Mouse (Mus musculus) adipocyte (in vitro differentiated cells): ENCODE measurements around the gene H2afv.
"Not testable (repeated sequence)": the region's sequence is repeated elsewhere in the genome, so short reads cannot be mapped to it uniquely, and the experiment has no call there.

Experiments used
- DNase-seq: peaks from one replicate; pipeline ENCODE4 v3.0.0-alpha.2; 2016; ENCODE audit warnings: low spot score

The H2afv gene

GRCm38 (mm10) chr11:6414751-6415550 lies 29.3 kb downstream of the H2afv start, which contains the start of gene Ppia:
Gene Ppia (plus strand): TSS chr11:6415443.
- peak; percentile 45 for DNase-seq

DNA sequence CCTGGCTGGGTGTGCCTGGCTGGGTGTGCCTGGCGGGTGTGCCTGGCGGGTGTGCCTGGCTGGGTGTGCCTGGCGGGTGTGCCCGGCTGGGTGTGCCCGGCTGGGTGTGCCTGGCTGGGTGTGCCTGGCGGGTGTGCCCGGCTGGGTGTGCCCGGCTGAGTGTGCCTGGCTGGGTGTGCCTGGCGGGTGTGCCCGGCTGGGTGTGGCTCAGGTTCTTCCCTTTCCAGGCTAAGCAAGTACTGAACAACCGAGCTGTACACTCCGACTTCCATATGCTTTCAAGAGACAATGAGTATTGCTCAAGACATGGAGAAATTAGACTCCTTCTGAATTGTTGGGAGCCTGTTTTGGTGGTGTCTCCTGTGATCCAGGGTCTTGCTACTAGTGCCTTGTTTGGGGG lies 31.0 kb downstream of the H2afv start:
- DNase-seq, result no peak

- DNase-seq, result peak; percentile 83
Observed at GRCm38 (mm10) chr11:6411684-6412083, 32.6 kb downstream of the H2afv start.

DNA sequence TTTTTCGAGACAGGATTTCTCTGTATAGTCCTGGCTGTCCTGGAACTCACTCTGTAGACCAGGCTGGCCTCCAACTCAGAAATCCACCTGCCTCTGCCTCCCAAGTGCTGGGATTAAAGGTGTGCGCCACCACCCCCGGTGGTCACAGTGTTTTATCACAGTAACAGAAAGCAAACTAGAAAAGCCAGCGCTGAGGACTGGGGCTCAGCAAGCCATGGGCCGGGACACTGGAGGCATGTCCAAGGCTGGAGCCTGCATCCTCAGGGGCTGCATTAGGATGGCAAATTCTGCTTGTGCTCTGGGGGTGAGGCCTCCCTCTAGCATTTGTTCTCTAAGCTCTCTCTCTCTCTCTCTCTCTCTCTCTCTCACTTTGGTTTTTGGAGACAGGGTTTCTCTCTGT lies 33.5 kb downstream of the H2afv start:
- not testable (repeated sequence) for DNase-seq

DNA sequence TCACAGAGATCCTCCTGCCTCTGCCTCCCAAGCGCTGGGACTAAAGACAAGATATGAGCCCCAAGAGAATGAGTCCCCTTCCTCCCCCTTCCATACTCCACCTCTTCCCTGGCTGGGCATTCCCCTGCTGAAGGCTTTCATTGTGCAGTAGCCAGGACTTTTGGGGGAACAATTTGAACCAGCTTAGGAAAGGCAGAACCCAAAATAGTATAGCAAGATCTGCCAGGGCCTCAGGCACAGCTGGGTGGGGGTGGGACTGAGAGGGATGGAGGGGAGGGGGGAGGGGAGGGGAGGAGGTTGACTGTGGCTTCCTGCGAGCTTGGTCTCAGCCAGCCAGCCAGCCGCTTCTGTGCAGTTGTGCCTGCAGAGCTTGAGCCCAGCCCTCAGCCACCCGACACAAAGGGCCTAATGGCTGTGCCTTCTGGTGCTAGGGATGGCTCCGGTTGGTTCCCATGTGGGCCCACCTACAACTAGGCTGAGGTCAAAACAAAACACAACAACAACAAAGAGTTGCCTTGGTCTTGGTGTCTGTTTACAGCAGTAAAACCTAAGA lies 34.1 kb downstream of the H2afv start:
- DNase-seq, result no peak

DNA sequence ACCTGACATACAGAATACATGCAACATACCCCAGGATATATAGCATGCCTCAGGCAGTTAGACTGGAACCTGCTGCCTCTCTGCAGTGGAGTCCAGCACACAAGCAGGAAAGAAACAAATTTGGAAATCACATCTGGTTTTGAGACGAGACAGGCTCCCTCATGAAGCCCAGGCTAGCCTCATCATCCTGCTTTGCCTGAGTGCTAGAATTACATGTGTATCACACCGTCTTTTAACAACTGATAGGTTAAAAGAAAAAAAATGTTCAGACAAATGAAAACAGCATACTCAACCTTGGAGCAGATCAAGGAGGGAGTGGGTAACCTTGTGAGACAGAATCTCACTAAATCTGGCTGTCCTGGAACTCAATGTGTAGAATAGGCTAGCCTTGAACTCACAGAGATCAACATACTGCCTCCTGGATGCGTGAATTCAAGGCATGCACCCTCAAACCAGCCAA lies 37.1 kb downstream of the H2afv start:
- DNase-seq, result no peak

- DNase-seq, result peak; percentile 37
Observed at GRCm38 (mm10) chr11:6406251-6407161, 37.7 kb downstream of the H2afv start.

- no peak for DNase-seq
Observed at GRCm38 (mm10) chr11:6405591-6406081, 38.6 kb downstream of the H2afv start.

GRCm38 (mm10) chr11:6404699-6405566 lies 39.3 kb downstream of the H2afv start:
- DNase-seq, result peak; percentile 44

GRCm38 (mm10) chr11:6403830-6404405 lies 40.3 kb downstream of the H2afv start:
- DNase-seq, result no peak

DNA sequence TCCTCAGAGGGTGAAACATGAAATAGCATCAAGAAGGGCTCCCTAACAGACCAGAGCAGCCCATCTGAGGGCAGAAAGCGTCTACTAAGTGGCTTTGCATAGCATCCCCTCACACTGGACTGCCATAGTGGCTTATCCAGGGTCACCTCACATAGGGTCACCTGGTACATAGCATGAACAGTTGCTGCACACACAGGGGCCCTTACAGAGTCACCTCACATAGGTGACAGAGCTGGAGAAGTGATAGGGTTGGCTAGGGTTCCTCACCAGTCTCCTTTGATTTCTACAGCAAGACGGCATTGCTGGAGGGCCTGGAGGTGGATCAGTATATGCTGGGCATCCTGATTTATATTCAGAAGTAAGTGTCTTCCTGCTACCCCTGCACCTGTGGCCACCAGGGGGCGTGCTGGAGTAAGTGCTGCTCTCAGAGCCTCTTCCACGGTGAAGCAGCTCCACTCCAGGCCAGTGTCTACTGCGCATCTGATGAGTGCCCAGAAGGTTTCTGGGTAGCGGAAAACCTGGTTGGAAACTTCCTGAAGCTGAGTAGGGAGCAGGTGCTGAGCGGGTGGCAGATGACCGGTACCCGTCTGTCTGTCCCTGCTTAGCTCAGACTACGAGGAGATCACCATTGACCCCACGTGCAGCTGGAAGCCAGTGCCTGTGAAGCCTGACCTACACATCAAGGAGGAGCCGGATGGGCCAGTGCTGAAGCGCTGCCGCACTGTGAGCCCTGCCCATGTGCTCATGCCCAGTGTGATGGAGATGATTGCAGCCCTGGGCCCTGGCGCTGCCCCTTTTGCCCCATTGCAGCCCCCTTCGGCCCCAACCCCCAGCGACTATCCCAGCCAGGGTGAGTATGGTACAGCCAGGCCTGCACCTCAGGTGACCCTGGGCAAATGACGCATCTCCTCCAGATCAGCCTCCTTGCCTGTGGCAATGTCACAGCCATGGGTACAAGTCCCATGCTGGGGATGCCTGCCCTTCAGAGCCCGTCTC lies 41.4 kb downstream of the H2afv start:
- peak; percentile 54 for DNase-seq

- no peak for DNase-seq
Observed at GRCm38 (mm10) chr11:6398141-6398540, 46.1 kb downstream of the H2afv start.

- no peak for DNase-seq
Observed at GRCm38 (mm10) chr11:6395565-6395964, 48.7 kb downstream of the H2afv start.

- no peak for DNase-seq
Observed at GRCm38 (mm10) chr11:6393866-6394265, 50.4 kb downstream of the H2afv start.

DNA sequence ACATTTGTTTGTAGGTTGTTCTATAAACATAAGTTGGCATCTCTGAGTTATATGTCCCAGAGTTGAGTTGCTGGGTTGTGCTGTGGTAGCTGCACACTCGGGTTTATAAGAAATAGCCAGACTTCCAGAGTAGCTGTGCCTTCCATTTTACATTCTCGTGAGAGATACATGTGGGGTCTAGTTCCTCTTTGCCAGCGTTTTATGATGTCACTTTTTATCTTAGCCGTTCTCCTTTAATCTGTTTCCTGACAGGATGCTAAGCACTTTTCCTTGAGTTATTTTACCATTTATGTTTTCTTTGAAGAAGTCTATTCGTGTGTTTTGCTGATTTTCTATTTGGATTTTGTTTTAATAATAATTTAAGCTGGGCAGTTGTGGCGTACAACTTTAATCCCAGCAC lies 51.4 kb downstream of the H2afv start:
- DNase-seq, result no peak

GRCm38 (mm10) chr11:6391516-6392276 lies 52.5 kb downstream of the H2afv start:
- no peak for DNase-seq

DNA sequence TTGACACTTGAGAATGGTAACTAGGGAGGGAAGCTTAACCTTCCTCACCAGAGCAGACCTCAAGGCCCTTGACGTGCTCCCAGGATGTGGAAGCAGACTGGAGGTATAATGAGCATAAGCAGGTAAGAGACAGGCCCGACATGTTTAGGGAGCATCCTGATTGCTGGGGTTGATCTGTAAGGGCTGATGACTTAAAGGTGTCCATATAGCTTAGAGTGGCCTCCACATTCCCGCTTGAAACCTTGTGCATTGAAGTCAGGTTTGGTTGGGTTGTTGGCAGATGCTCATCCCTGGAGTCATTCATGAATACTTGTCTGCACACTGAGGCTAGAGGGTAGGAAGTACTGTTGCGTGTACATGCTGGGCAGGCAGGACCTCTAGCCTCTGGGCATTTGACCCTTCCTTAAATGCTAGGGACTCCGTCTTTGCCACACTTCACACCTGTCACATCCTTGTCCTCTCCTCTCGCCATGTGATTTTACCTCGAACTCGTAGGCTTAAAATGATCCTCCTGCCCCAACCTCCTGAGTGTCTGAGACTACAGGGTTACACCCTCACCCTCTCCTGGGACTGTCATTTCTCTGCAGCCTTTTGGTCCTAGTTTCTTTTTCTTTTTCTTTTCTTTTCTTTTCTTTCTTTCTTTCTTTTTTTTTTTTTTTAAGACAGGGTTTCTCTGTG lies 53.7 kb downstream of the H2afv start:
- no peak for DNase-seq

DNA sequence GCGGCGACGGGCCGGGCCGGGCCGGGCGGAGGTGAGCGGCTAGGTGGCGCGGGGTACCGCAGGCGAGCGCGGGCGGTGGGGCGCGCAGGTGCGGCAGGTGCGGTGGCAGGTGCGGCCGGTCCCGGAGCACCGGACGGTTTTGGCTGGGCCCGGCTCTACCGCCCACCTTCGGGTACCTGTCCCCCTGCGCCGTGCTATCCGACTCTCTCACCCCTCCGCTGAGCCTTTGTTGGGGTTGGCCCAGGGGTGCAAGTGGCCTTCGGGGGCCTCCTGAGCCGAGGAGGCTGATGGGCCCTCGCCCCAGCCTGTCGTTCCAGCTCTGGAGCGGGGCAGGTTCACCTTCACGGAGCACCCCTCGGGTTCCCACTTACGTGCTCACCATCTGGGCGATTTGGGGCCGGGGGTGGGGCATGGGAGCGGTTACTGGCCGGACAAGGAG lies 54.7 kb downstream of the H2afv start:
- no peak for DNase-seq
